Mouse (Mus musculus) stomach, postnatal 0 days (tissue): ENCODE results near the gene Lce1i. TPM values are rescaled to one million over a fixed set of nuclear protein-coding genes. Genes with fewer than 3 reads are reported as not detected.

Experiments used
- ATAC-seq: fragments of 200-750 bp; cut with Nextera tagmentation; 2 replicates; pipeline ENCODE4 v1.8.0; 2017; ENCODE audit not compliant: low FRiP score, low TSS enrichment
- DNase-seq: peaks from one replicate; pipeline ENCODE4 v3.0.0-alpha.2; 2016; ENCODE audit warnings: low spot score
- H3K27ac ChIP-seq: fragments of 300-500 bp; sonication (generic); replicated peaks from 2 replicates; pipeline ENCODE4 v1.5.1; 2014; ENCODE audit warnings: mild to moderate bottlenecking, control low read depth
- H3K27me3 ChIP-seq: fragments of 300-500 bp; sonication (generic); 2 replicates; pipeline ENCODE4 v1.6.1; 2014; ENCODE audit warnings: low read length; ENCODE audit not compliant: control insufficient read depth, insufficient read depth
- H3K36me3 ChIP-seq: fragments of 300-500 bp; sonication (generic); 2 replicates; pipeline ENCODE4 v1.6.1; 2014; ENCODE audit warnings: low read length, mixed read lengths; ENCODE audit not compliant: control insufficient read depth, insufficient read depth
- H3K4me1 ChIP-seq: fragments of 300-500 bp; sonication (generic); replicated peaks from 2 replicates; pipeline ENCODE4 v1.6.1; 2014; ENCODE audit warnings: antibody characterized with exemption; ENCODE audit not compliant: control insufficient read depth, insufficient read depth
- H3K4me2 ChIP-seq: fragments of 300-500 bp; sonication (generic); replicated peaks from 2 replicates; pipeline ENCODE4 v1.6.1; 2014; ENCODE audit warnings: low read depth, mild to moderate bottlenecking, control low read depth, moderate library complexity
- H3K4me3 ChIP-seq: fragments of 300-500 bp; sonication (generic); 2 replicates; pipeline ENCODE4 v1.5.1; 2014; ENCODE audit warnings: low read depth, low read length, control low read depth
- H3K9ac ChIP-seq: fragments of 300-500 bp; sonication (generic); 2 replicates; pipeline ENCODE4 v1.6.1; 2014; ENCODE audit warnings: mild to moderate bottlenecking, low read length, control low read depth, mixed read lengths
- H3K9me3 ChIP-seq: fragments of 300-500 bp; sonication (generic); 2 replicates; pipeline ENCODE4 v1.6.1; 2016; ENCODE audit warnings: low read length; ENCODE audit not compliant: control insufficient read depth
- CTCF ChIP-seq: IDR thresholded peaks from 2 replicates; pipeline ENCODE4 v1.5.1; 2016; ENCODE audit warnings: antibody characterized with exemption, low read depth, mild to moderate bottlenecking, moderate library complexity
- EP300 ChIP-seq: optimal IDR thresholded peaks from 2 replicates; pipeline ENCODE3; 2016; ENCODE audit warnings: antibody characterized with exemption
- WGBS: fragments of 180-500 bp; shearing (Covaris S2); extraction: QIAGEN DNeasy Blood & Tissue Kit; methylation state at CpG from one replicate; pipeline ENCODE4 v1.1.7; 2014; 5-methylcytosine and 5-hydroxymethylcytosine counted together
- polyA plus RNA-seq: library from polyadenylated mRNA; unstranded; fragments of >200 nt; fragmentation: Nextera tagmentation; extraction: Ambion mirVana; gene quantifications from 2 replicates; pipeline ENCODE4 v1.2.1, GENCODE M21; 2015

Gene Lce1i
- polyA plus RNA-seq, 1 experiment from 2014 or later: 369 TPM

GRCm38 (mm10) chr3:92790414-92790813 is 11.7 kb upstream of the Lce1i start, which contains the start of gene Lce1j:
Lce1j (minus strand) TSS chr3:92790514.
- Histone ChIP-seq H3K4me1 (no peaks in the 10 kb centered on the region), H3K9me3 (no peaks in the 10 kb centered on the region), H3K4me3 (no peak within 1 kb of the TSS), H3K27ac (no peak within 1 kb of the TSS), H3K4me2 (no peak within 1 kb of the TSS), H3K36me3 (no peaks in the 10 kb centered on the region), H3K27me3 (no peaks in the 10 kb centered on the region), H3K9ac (no peak within 1 kb of the TSS)
- no peak for DNase-seq
- no peak for TF ChIP-seq CTCF
- no peak for TF ChIP-seq EP300
- WGBS: 82% methylated on average over 1 of the region's 1 CpGs
- ATAC-seq: no peak

DNA sequence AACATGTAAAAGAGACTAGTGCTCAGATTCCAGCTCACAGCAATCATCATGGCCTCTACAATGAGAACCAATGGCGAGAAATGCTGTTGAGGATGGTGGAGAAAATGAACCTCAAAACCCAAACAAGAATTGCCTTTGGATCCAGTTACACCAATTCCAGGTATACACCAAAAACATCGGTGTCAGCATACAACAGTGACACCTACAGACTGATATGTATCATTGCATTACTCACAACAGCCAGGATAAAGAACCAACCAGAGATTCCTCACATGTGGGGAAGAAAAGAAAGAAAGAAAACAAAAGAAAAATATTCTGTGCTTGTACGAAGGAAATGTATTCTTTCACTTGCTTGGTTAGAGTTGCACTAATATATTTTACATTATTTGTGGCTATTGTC is 7.1 kb downstream of the Lce1i start:
- Histone ChIP-seq H3K36me3 (no peaks in the 10 kb centered on the region), H3K9me3 (no peaks in the 10 kb centered on the region), H3K4me2 (no peak overlapping the region), H3K27me3 (no peaks in the 10 kb centered on the region), H3K4me1 (no peaks in the 10 kb centered on the region), H3K4me3 (no peak overlapping the region), H3K9ac (no peak overlapping the region), H3K27ac (no peak overlapping the region)
- DNase-seq (no peak), ATAC-seq (no peak)
- 18% methylated on average over 3 of the region's 3 CpGs for WGBS
- no peak for TF ChIP-seq EP300
- peak; percentile 73 for TF ChIP-seq CTCF

GRCm38 (mm10) chr3:92764965-92765364 is 13.7 kb downstream of the Lce1i start, which contains the start of gene Lce1h:
Lce1h (minus strand) TSS chr3:92765065.
- H3K27ac ChIP-seq: no peak within 1 kb of the TSS
- no peak within 1 kb of the TSS for H3K4me3 ChIP-seq
- DNase-seq (no peak), ATAC-seq (no peak)
- WGBS: 89% methylated on average over 1 of the region's 1 CpGs
- no peak within 1 kb of the TSS for H3K4me2 ChIP-seq
- H3K36me3 ChIP-seq: no peaks in the 10 kb centered on the region
- H3K9ac ChIP-seq: no peak within 1 kb of the TSS
- H3K27me3 ChIP-seq: no peaks in the 10 kb centered on the region
- H3K4me1 ChIP-seq: no peaks in the 10 kb centered on the region
- TF ChIP-seq EP300: no peak
- no peaks in the 10 kb centered on the region for H3K9me3 ChIP-seq

DNA sequence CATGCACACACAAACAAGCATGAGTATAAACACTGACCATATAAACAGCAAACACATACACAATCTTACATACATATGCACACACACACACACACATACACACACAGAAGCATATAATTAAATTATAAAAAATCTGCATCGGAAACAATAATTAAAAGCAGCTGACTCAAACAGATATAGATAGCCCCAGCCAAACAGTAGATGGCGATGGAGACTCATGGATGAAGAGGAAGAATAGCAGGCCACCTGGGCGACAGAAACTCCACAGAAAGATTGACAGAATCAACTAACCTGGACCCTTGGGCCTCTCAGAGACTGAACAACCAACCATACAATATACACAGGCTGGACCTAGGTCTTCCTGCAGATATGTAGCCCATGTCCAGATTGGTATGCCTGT is 25.5 kb downstream of the Lce1i start:
- WGBS: 37% methylated on average over 3 of the region's 3 CpGs
- H3K4me2 ChIP-seq: no peak overlapping the region
- TF ChIP-seq EP300: no peak
- peak; percentile 49 for TF ChIP-seq CTCF
- no peak overlapping the region for H3K9ac ChIP-seq
- no peaks in the 10 kb centered on the region for H3K9me3 ChIP-seq
- H3K27me3 ChIP-seq: no peaks in the 10 kb centered on the region
- H3K27ac ChIP-seq: no peak overlapping the region
- DNase-seq (no peak), ATAC-seq (no peak)
- H3K4me1 ChIP-seq: no peaks in the 10 kb centered on the region
- no peaks in the 10 kb centered on the region for H3K36me3 ChIP-seq
- H3K4me3 ChIP-seq: no peak overlapping the region

- Histone ChIP-seq H3K4me2 (no peak within 1 kb of the TSS), H3K4me1 (no peaks in the 10 kb centered on the region), H3K36me3 (no peaks in the 10 kb centered on the region), H3K9me3 (no peaks in the 10 kb centered on the region), H3K4me3 (no peak within 1 kb of the TSS), H3K27me3 (no peaks in the 10 kb centered on the region), H3K9ac (no peak within 1 kb of the TSS), H3K27ac (no peak within 1 kb of the TSS)
- WGBS: 89% methylated on average over 1 of the region's 1 CpGs
- DNase-seq (no peak), ATAC-seq (no peak)
- TF ChIP-seq CTCF (no peak), EP300 (no peak)
These were observed 26.5 kb downstream of the Lce1i start, which contains the start of gene Lce1g for GRCm38 (mm10) chr3:92752238-92752637. Lce1g (minus strand) TSS chr3:92752338.

- Histone ChIP-seq H3K9me3 (no peaks in the 10 kb centered on the region), H3K4me1 (no peaks in the 10 kb centered on the region), H3K36me3 (no peaks in the 10 kb centered on the region), H3K4me3 (no peak within 1 kb of the TSS), H3K4me2 (no peak within 1 kb of the TSS), H3K9ac (no peak within 1 kb of the TSS), H3K27me3 (no peaks in the 10 kb centered on the region), H3K27ac (no peak within 1 kb of the TSS)
- ATAC-seq (no peak), DNase-seq (no peak)
- WGBS: 71% methylated on average over 1 of the region's 1 CpGs
- TF ChIP-seq CTCF (no peak), EP300 (no peak)
These were observed 39.7 kb downstream of the Lce1i start, which contains the start of gene Gm38119 for GRCm38 (mm10) chr3:92738996-92739395. Gm38119 (minus strand) TSS chr3:92739096.

Other genes starting within 250 kb of the Lce1i start
- gene 2310046K23Rik, start 244.4 kb downstream of the Lce1i start, polyA plus RNA-seq: not detected in 2 replicates
- gene Ivl, start 205.2 kb downstream of the Lce1i start, polyA plus RNA-seq: 16.6 and 21.1 TPM in 2 replicates
- not detected in 2 replicates for gene Smcp, start 189.9 kb downstream of the Lce1i start, polyA plus RNA-seq
- 22.8 and 26.7 TPM in 2 replicates for gene 2210017I01Rik, start 171.4 kb downstream of the Lce1i start, polyA plus RNA-seq
- 98.3 and 102 TPM in 2 replicates for gene Lce6a, start 157.2 kb downstream of the Lce1i start, polyA plus RNA-seq
- gene Lce1a1, start 130.6 kb downstream of the Lce1i start, polyA plus RNA-seq: 401 and 429 TPM in 2 replicates
- 116 and 135 TPM in 2 replicates for gene Lce1b, start 122.0 kb downstream of the Lce1i start, polyA plus RNA-seq
- gene Lce1a2, start 108.6 kb downstream of the Lce1i start, polyA plus RNA-seq: 632 and 696 TPM in 2 replicates
- 673 and 689 TPM in 2 replicates for gene Lce1c, start 99.7 kb downstream of the Lce1i start, polyA plus RNA-seq
- 199 and 223 TPM in 2 replicates for gene Lce1d, start 91.7 kb downstream of the Lce1i start, polyA plus RNA-seq
- 326 and 341 TPM in 2 replicates for gene Lce1e, start 69.8 kb downstream of the Lce1i start, polyA plus RNA-seq
- gene Lce1f, start 58.5 kb downstream of the Lce1i start, polyA plus RNA-seq: 468 and 478 TPM in 2 replicates
- gene Gm38119, start 39.8 kb downstream of the Lce1i start, polyA plus RNA-seq: 11.4 and 14.1 TPM in 2 replicates
- 307 and 309 TPM in 2 replicates for gene Lce1g, start 26.6 kb downstream of the Lce1i start, polyA plus RNA-seq
- gene Lce1h, start 13.8 kb downstream of the Lce1i start, polyA plus RNA-seq: 249 and 251 TPM in 2 replicates
- 175 and 184 TPM in 2 replicates for gene Lce1j, start 11.6 kb upstream of the Lce1i start, polyA plus RNA-seq
- gene Lce1k, start 29.0 kb upstream of the Lce1i start, polyA plus RNA-seq: 86.3 and 98.5 TPM in 2 replicates
- gene Kprp, start 48.3 kb upstream of the Lce1i start, polyA plus RNA-seq: 108 and 133 TPM in 2 replicates
- 247 and 250 TPM in 2 replicates for gene Lce1l, start 72.4 kb upstream of the Lce1i start, polyA plus RNA-seq
- 30.7 and 33.6 TPM in 2 replicates for gene 2310050C09Rik, start 91.3 kb upstream of the Lce1i start, polyA plus RNA-seq
- 1,230 and 1,305 TPM in 2 replicates for gene Lce3a, start 147.3 kb upstream of the Lce1i start, polyA plus RNA-seq
- gene Lce3b, start 154.1 kb upstream of the Lce1i start, polyA plus RNA-seq: 847 and 849 TPM in 2 replicates
- gene Lce3c, start 165.6 kb upstream of the Lce1i start, polyA plus RNA-seq: 1,477 and 1,491 TPM in 2 replicates
- gene Lce3d, start 178.5 kb upstream of the Lce1i start, polyA plus RNA-seq: 246 and 293 TPM in 2 replicates
- gene Lce3e, start 188.2 kb upstream of the Lce1i start, polyA plus RNA-seq: 1,443 and 1,461 TPM in 2 replicates
- 3,312 and 3,341 TPM in 2 replicates for gene Lce3f, start 213.3 kb upstream of the Lce1i start, polyA plus RNA-seq
- gene Crct1, start 236.8 kb upstream of the Lce1i start, polyA plus RNA-seq: 1,801 and 2,041 TPM in 2 replicates
- gene Lce1m, start 240.2 kb upstream of the Lce1i start, polyA plus RNA-seq: 356 and 376 TPM in 2 replicates